Comparison of ENCODE assay signal across 8 mouse cellular contexts in the genomic region with DNA sequence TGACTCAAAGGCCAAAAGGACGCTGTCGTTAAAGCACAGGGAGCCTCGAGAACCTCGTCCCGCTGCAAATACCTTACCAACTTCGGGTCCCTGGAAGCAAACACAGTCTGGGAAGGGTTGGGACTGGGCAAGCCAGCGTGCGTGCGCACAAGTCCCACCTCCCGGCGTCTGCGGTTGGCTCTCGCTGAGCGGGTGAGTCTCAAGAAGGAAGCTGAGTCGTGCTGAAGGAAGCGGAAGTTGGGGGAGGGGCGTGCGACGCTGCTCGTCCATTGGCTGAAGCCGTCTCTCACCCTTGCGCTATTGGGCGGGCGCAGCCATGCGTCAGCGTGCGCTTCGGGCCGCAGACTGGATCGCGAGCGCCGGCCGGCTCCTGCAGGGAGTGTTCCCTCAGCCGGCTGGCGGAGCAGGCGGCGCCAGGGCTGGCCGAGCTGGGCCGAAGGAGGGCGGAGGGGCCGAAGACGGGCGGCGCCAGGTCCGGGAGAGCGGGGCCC. TPM values are rescaled to one million over a fixed set of nuclear protein-coding genes. Genes with fewer than 3 reads are reported as not detected.
DNase-seq lines count a peak whose midpoint lies in the region; ATAC-seq and TF ChIP-seq lines count a peak whose summit lies in the region.

A gene (plus strand): TSS at position 366 of the 491 bp plus-strand sequence.

- peaks cover 17% of the 10 kb centered on the region for H3K4me1 ChIP-seq in E14TG2a.4 (replicated peaks; ENCODE audit: low read depth, low read length)
- peaks cover 15% of the 10 kb centered on the region for H3K4me1 ChIP-seq in forebrain, embryonic 12.5 days
- H3K4me1 ChIP-seq in heart, postnatal 0 days (ENCODE audit: control insufficient read depth, insufficient read depth), result peaks cover 5% of the 10 kb centered on the region; the same call in 1 of the 2 replicates
- peaks cover 22% of the 10 kb centered on the region for H3K4me1 ChIP-seq in liver, embryonic 16.5 days (ENCODE audit: control insufficient read depth, low read depth, low read length)
- H3K4me1 ChIP-seq in neural tube, embryonic 13.5 days (replicated peaks), result peaks cover 31% of the 10 kb centered on the region
- peaks cover 2% of the 10 kb centered on the region; the same call in 1 of the 2 replicates for H3K4me1 ChIP-seq in testis, adult 2 months (ENCODE audit: control insufficient read depth, insufficient read depth, low read length)

- DNase-seq in c-Kit-positive CD71-positive TER-119-positive erythroid progenitor cells, embryonic 14.5 days (ENCODE audit: low spot score), result peak; percentile 99
- peak; percentile 99 for DNase-seq in heart, postnatal 0 days (ENCODE audit: low spot score)
- DNase-seq in kidney, postnatal 4 days, result peak; percentile 99 to 100

- WGBS in forebrain, embryonic 12.5 days, result under 1% methylated on average over 47 of the region's 47 CpGs
- under 1% methylated on average over 47 of the region's 47 CpGs for WGBS in heart, postnatal 0 days
- under 1% methylated on average over 47 of the region's 47 CpGs for WGBS in liver, embryonic 16.5 days (ENCODE audit: insufficient replicate concordance)
- 0% methylated on average over 47 of the region's 47 CpGs for WGBS in neural tube, embryonic 13.5 days

- no peaks in the 10 kb centered on the region for H3K9me3 ChIP-seq in E14TG2a.4 (ENCODE audit: low read length)
- H3K9me3 ChIP-seq in forebrain, embryonic 12.5 days, result no peaks in the 10 kb centered on the region
- H3K9me3 ChIP-seq in heart, postnatal 0 days (replicated peaks; ENCODE audit: control insufficient read depth, low read length), result no peaks in the 10 kb centered on the region
- no peaks in the 10 kb centered on the region for H3K9me3 ChIP-seq in liver, embryonic 16.5 days (replicated peaks; ENCODE audit: control insufficient read depth, low read length)
- H3K9me3 ChIP-seq in neural tube, embryonic 13.5 days, result no peaks in the 10 kb centered on the region

- peaks cover 4% of the 10 kb centered on the region; the same call in 1 of the 2 replicates for H3K36me3 ChIP-seq in E14TG2a.4 (ENCODE audit: insufficient read depth, low read length)
- no peaks in the 10 kb centered on the region for H3K36me3 ChIP-seq in forebrain, embryonic 12.5 days (replicated peaks)
- 0 out of 2 replicates have a peak, but pooled peaks cover 4% of the 10 kb centered on the region for H3K36me3 ChIP-seq in heart, postnatal 0 days (replicated peaks; ENCODE audit: control insufficient read depth, insufficient read depth, low read length)
- H3K36me3 ChIP-seq in liver, embryonic 16.5 days (ENCODE audit: control insufficient read depth, insufficient read depth), result no peaks in the 10 kb centered on the region; the same call in 1 of the 2 replicates
- H3K36me3 ChIP-seq in neural tube, embryonic 13.5 days, result no peaks in the 10 kb centered on the region
- H3K36me3 ChIP-seq in testis, adult 2 months (ENCODE audit: control insufficient read depth, insufficient read depth, low read length), result peaks cover 2% of the 10 kb centered on the region

- TF ChIP-seq EP300 in heart, postnatal 0 days (IDR thresholded peaks at IDR 0.05; ENCODE audit: low read depth), result 0 out of 2 replicates have a peak, but pooled peaks have one; percentile 35

- H3K9ac ChIP-seq in forebrain, embryonic 12.5 days, result peak within 1 kb of the TSS; percentile 77
- H3K9ac ChIP-seq in heart, postnatal 0 days (replicated peaks; ENCODE audit: low read depth, low read length), result peak within 1 kb of the TSS; percentile 75
- peak within 1 kb of the TSS; percentile 87 for H3K9ac ChIP-seq in liver, embryonic 16.5 days (ENCODE audit: low read depth, low read length)
- peak within 1 kb of the TSS; percentile 87 for H3K9ac ChIP-seq in neural tube, embryonic 13.5 days

- H3K4me3 ChIP-seq in E14TG2a.4 (replicated peaks; ENCODE audit: low read length), result peak within 1 kb of the TSS; percentile 95
- peak within 1 kb of the TSS; percentile 86 for H3K4me3 ChIP-seq in forebrain, embryonic 12.5 days (replicated peaks)
- H3K4me3 ChIP-seq in heart, postnatal 0 days (ENCODE audit: low read depth, low read length), result peak within 1 kb of the TSS; percentile 71
- H3K4me3 ChIP-seq in liver, embryonic 16.5 days (ENCODE audit: low read depth, low read length), result peak within 1 kb of the TSS; percentile 91
- peak within 1 kb of the TSS; percentile 87 for H3K4me3 ChIP-seq in neural tube, embryonic 13.5 days
- peak within 1 kb of the TSS; percentile 93 for H3K4me3 ChIP-seq in testis, adult 2 months (ENCODE audit: control insufficient read depth, low read depth, low read length)

- H3K27ac ChIP-seq in forebrain, embryonic 12.5 days, result peak within 1 kb of the TSS; percentile 91
- peak within 1 kb of the TSS; percentile 89 for H3K27ac ChIP-seq in heart, postnatal 0 days (ENCODE audit: low read depth)
- H3K27ac ChIP-seq in liver, embryonic 16.5 days (ENCODE audit: low read length), result peak within 1 kb of the TSS; percentile 96
- H3K27ac ChIP-seq in neural tube, embryonic 13.5 days (replicated peaks), result peak within 1 kb of the TSS; percentile 94
- H3K27ac ChIP-seq in testis, adult 2 months (ENCODE audit: control insufficient read depth, insufficient read depth, low read depth, low read length), result peak within 1 kb of the TSS; percentile 90

- ATAC-seq in forebrain, embryonic 12.5 days (ENCODE audit: low FRiP score), result peak; percentile 100
- peak; percentile 99 for ATAC-seq in heart, postnatal 0 days (ENCODE audit: insufficient read depth, low read depth)
- ATAC-seq in liver, embryonic 16.5 days (ENCODE audit: low read depth), result peak; percentile 98
- ATAC-seq in neural tube, embryonic 13.5 days (ENCODE audit: low read depth), result peak; percentile 100

- peak within 1 kb of the TSS; percentile 59 for H3K4me2 ChIP-seq in forebrain, embryonic 12.5 days
- H3K4me2 ChIP-seq in heart, postnatal 0 days (ENCODE audit: low read depth, low read length), result peak within 1 kb of the TSS; percentile 80
- H3K4me2 ChIP-seq in liver, embryonic 16.5 days (ENCODE audit: low read depth, low read length), result peak within 1 kb of the TSS; percentile 70
- H3K4me2 ChIP-seq in neural tube, embryonic 13.5 days, result peak within 1 kb of the TSS; percentile 80

- no peaks in the 10 kb centered on the region for H3K27me3 ChIP-seq in E14TG2a.4 (ENCODE audit: insufficient read depth, low read length)
- no peaks in the 10 kb centered on the region for H3K27me3 ChIP-seq in forebrain, embryonic 12.5 days
- no peaks in the 10 kb centered on the region for H3K27me3 ChIP-seq in heart, postnatal 0 days (ENCODE audit: control insufficient read depth, insufficient read depth, low read length)
- no peaks in the 10 kb centered on the region for H3K27me3 ChIP-seq in liver, embryonic 16.5 days (ENCODE audit: control insufficient read depth, insufficient read depth, low read depth, low read length)
- H3K27me3 ChIP-seq in neural tube, embryonic 13.5 days, result no peaks in the 10 kb centered on the region
- no peaks in the 10 kb centered on the region for H3K27me3 ChIP-seq in testis, adult 2 months (ENCODE audit: control insufficient read depth, insufficient read depth, low read length)

- no peak for TF ChIP-seq CTCF in E14TG2a.4 (conservative IDR thresholded peaks at IDR 0.05; ENCODE audit: low read length)
- no peak for TF ChIP-seq CTCF in heart, postnatal 0 days (IDR thresholded peaks at IDR 0.05; ENCODE audit: low read depth)
- TF ChIP-seq CTCF in testis, adult 2 months (IDR thresholded peaks at IDR 0.05; ENCODE audit: control insufficient read depth, insufficient read depth, insufficient replicate concordance, low read depth, low read length), result no peak

- TF ChIP-seq POLR2A in testis, adult 2 months (IDR thresholded peaks at IDR 0.05; ENCODE audit: control insufficient read depth, low read depth, low read length), result peak; percentile 96

RNA-seq across cellular contexts. Expression of the gene that starts here (rescaled TPM):
- polyA plus RNA-seq in forebrain, embryonic 12.5 days (2016; fragmentation: Nextera tagmentation; extraction: Ambion mirVana), result 33.9 and 34.4 TPM in 2 replicates
- 21.6 and 37.1 TPM in 2 replicates for total RNA-seq in heart, postnatal 0 days (2014; rRNA removed; ENCODE audit: low replicate concordance)
- 11.0 and 13.0 TPM in 2 replicates for polyA plus RNA-seq in heart, postnatal 0 days (2015; fragmentation: Nextera tagmentation; extraction: Ambion mirVana)
- 13.4 and 14.7 TPM in 2 replicates for polyA plus RNA-seq in liver, embryonic 16.5 days (2015; fragmentation: Nextera tagmentation; extraction: Ambion mirVana)
- 41.3 and 48.2 TPM in 2 replicates for polyA plus RNA-seq in neural tube, embryonic 13.5 days (2015; fragmentation: Nextera tagmentation; extraction: Ambion mirVana)
- polyA plus RNA-seq in testis, adult 2 months (2012; rRNA removed), result 25.6 and 29.9 TPM in 2 replicates

Comparison
In these comparisons a context has a peak if more than half of its experiments do, and no peak if none do; other contexts are left out.
1. Peak in every context shown above with its lines: DNase-seq, ATAC-seq, H3K4me3 ChIP-seq and H3K27ac ChIP-seq.